Mouse (Mus musculus) liver, embryonic 14.5 days (tissue): ENCODE results near the gene Ush2a.

Experiments
- CTCF ChIP-seq: IDR thresholded peaks from 2 replicates; pipeline ENCODE4 v1.5.1; 2016; ENCODE audit warnings: antibody characterized with exemption, low read depth, control low read depth
- EP300 ChIP-seq: IDR thresholded peaks from 2 replicates; pipeline ENCODE4 v1.6.1; 2016; ENCODE audit warnings: antibody characterized with exemption, low read depth

- no peak for TF ChIP-seq EP300
- TF ChIP-seq CTCF: no peak
These were observed 158.7 kb downstream of the Ush2a start for GRCm38 (mm10) chr1:188420543-188420942.
